Mouse (Mus musculus) hindbrain, embryonic 11.5 days (tissue): ENCODE data around the gene Hbp1. TPM values are rescaled to one million over a fixed set of nuclear protein-coding genes. Genes with fewer than 3 reads are reported as not detected.

Source experiments
- polyA plus RNA-seq: library from polyadenylated mRNA; unstranded; fragments of >200 nt; fragmentation: Nextera tagmentation; extraction: Ambion mirVana; gene quantifications from 2 replicates; pipeline ENCODE4 v1.2.1, GENCODE M21; 2014

The Hbp1 gene
- polyA plus RNA-seq, 1 experiment from 2014 or later: 104 TPM

Other genes with a start within 250 kb of the Hbp1 start
- gene Gpr22, start 236.6 kb downstream of the Hbp1 start, polyA plus RNA-seq: 11.0 and 12.7 TPM in 2 replicates
- 75.5 and 80.6 TPM in 2 replicates for gene Prkar2b, start 110.8 kb upstream of the Hbp1 start, polyA plus RNA-seq